10 mouse cellular contexts compared by ENCODE assay signal in genomic region chr4:138252231-138252630, GRCm38 (mm10). TPM values are rescaled to one million over a fixed set of nuclear protein-coding genes. Genes with fewer than 3 reads are reported as not detected.
A peak's percentile ranks its signal among the peaks of the same experiment; 100 is the strongest.
DNase-seq lines count a peak whose midpoint lies in the region; ATAC-seq and TF ChIP-seq lines count a peak whose summit lies in the region.
"Had no signal": no experiment of that assay in that cellular context is flagged by ENCODE, and none has a peak within 500 bp of the region (broad histone marks: within the 10 kb centered on the region; RNA-seq: fewer than 3 reads in every experiment).

No protein-coding gene starts in this region.

- TF ChIP-seq CTCF in bone marrow, adult 2 months (IDR thresholded peaks at IDR 0.05; ENCODE audit: control insufficient read depth, insufficient read depth, low read length) = no peak

- H3K4me2 ChIP-seq in heart, embryonic 13.5 days = peak overlapping the region; percentile 98
- peak overlapping the region; percentile 11 for H3K4me2 ChIP-seq in hindbrain, embryonic 11.5 days (replicated peaks; ENCODE audit: low read depth, low read length)
- 0 out of 2 replicates have a peak overlapping the region, but pooled peaks have one; percentile 37 for H3K4me2 ChIP-seq in liver, embryonic 16.5 days (ENCODE audit: low read depth, low read length)

- H3K4me1 ChIP-seq in heart, embryonic 13.5 days = peaks cover 35% of the 10 kb centered on the region
- H3K4me1 ChIP-seq in bone marrow, adult 2 months (ENCODE audit: control insufficient read depth, insufficient read depth, low read length) = peaks cover 3% of the 10 kb centered on the region
- peaks cover 9% of the 10 kb centered on the region for H3K4me1 ChIP-seq in hindbrain, embryonic 11.5 days (replicated peaks; ENCODE audit: control insufficient read depth, insufficient read depth, low read length)
- H3K4me1 ChIP-seq in liver, embryonic 16.5 days (ENCODE audit: control insufficient read depth, low read depth, low read length) = peaks cover 15% of the 10 kb centered on the region

- 22% methylated on average over 5 of the region's 5 CpGs for WGBS in heart, embryonic 13.5 days
- 7% methylated on average over 5 of the region's 5 CpGs for WGBS in bone marrow, adult 2 months
- WGBS in hindbrain, embryonic 11.5 days = 13% methylated on average over 5 of the region's 5 CpGs
- WGBS in liver, embryonic 16.5 days (ENCODE audit: insufficient replicate concordance) = 20% methylated on average over 5 of the region's 5 CpGs

- peaks cover 9% of the 10 kb centered on the region for H3K36me3 ChIP-seq in heart, embryonic 13.5 days
- H3K36me3 ChIP-seq in hindbrain, embryonic 11.5 days (ENCODE audit: control insufficient read depth, insufficient read depth, low read length) = no peaks in the 10 kb centered on the region
- no peaks in the 10 kb centered on the region; the same call in 1 of the 2 replicates for H3K36me3 ChIP-seq in liver, embryonic 16.5 days (ENCODE audit: control insufficient read depth, insufficient read depth)

- no peak for TF ChIP-seq POLR2A in bone marrow, adult 2 months (IDR thresholded peaks at IDR 0.05; ENCODE audit: borderline replicate concordance, control insufficient read depth, low read depth, low read length)

- peaks cover 81% of the 10 kb centered on the region for H3K27me3 ChIP-seq in heart, embryonic 13.5 days (replicated peaks)
- peaks cover 28% of the 10 kb centered on the region for H3K27me3 ChIP-seq in hindbrain, embryonic 11.5 days (ENCODE audit: control insufficient read depth, insufficient read depth, low read length)
- peaks cover 37% of the 10 kb centered on the region for H3K27me3 ChIP-seq in liver, embryonic 16.5 days (ENCODE audit: control insufficient read depth, insufficient read depth, low read depth, low read length)

- DNase-seq in heart, adult 11 months = no peak
- no peak for DNase-seq in hindbrain, embryonic 11.5 days (ENCODE audit: low spot score)
- no peak for DNase-seq in urinary bladder, postnatal 25 days (ENCODE audit: low spot score)
- DNase-seq in right cerebral cortex, postnatal 14 days = no peak
- DNase-seq in yolk sac, embryonic 10.5 days (ENCODE audit: low spot score) = no peak
- DNase-seq: cerebellum, postnatal 36 days; lung, postnatal 36 days had no signal

- ATAC-seq in heart, embryonic 13.5 days (ENCODE audit: extremely low read depth, insufficient number of reproducible peaks, low FRiP score, low TSS enrichment) = no peak
- ATAC-seq in hindbrain, embryonic 11.5 days (ENCODE audit: low FRiP score) = no peak
- no peak for ATAC-seq in liver, embryonic 16.5 days (ENCODE audit: low read depth)

- peak overlapping the region; percentile 54 for H3K9ac ChIP-seq in heart, embryonic 13.5 days
- no peak overlapping the region for H3K9ac ChIP-seq in hindbrain, embryonic 11.5 days (ENCODE audit: low read depth, low read length)
- no peak overlapping the region for H3K9ac ChIP-seq in liver, embryonic 16.5 days (ENCODE audit: low read depth, low read length)

- H3K27ac ChIP-seq in heart, embryonic 13.5 days (replicated peaks) = no peak overlapping the region
- peak overlapping the region; percentile 23; the same call in 1 of the 2 replicates for H3K27ac ChIP-seq in bone marrow, adult 2 months (ENCODE audit: control insufficient read depth, insufficient read depth, low read depth, low read length, poor library complexity)
- no peak overlapping the region for H3K27ac ChIP-seq in hindbrain, embryonic 11.5 days (ENCODE audit: low read depth, low read length)
- no peak overlapping the region for H3K27ac ChIP-seq in liver, embryonic 16.5 days (ENCODE audit: low read length)

- H3K9me3 ChIP-seq in heart, embryonic 13.5 days = no peaks in the 10 kb centered on the region
- no peaks in the 10 kb centered on the region for H3K9me3 ChIP-seq in hindbrain, embryonic 11.5 days (ENCODE audit: control insufficient read depth, low read length)
- H3K9me3 ChIP-seq in liver, embryonic 16.5 days (replicated peaks; ENCODE audit: control insufficient read depth, low read length) = no peaks in the 10 kb centered on the region

- H3K4me3 ChIP-seq in heart, embryonic 13.5 days = peak overlapping the region; percentile 60
- H3K4me3 ChIP-seq in bone marrow, adult 2 months (replicated peaks; ENCODE audit: control insufficient read depth, low read depth, low read length) = peak overlapping the region; percentile 53
- H3K4me3 ChIP-seq in hindbrain, embryonic 11.5 days (ENCODE audit: low read depth, low read length) = 0 out of 2 replicates have a peak overlapping the region, but pooled peaks have one; percentile 3
- no peak overlapping the region for H3K4me3 ChIP-seq in liver, embryonic 16.5 days (ENCODE audit: low read depth, low read length)

RNA-seq across cellular contexts. Expression of gene Kif17, which starts 2.0 kb away (rescaled TPM):
- polyA plus RNA-seq in heart, embryonic 13.5 days (2015; fragmentation: Nextera tagmentation; extraction: Ambion mirVana) = 0.76 and 0.79 TPM in 2 replicates
- 1.6 TPM in 1 of 2 replicates, not detected in the other for polyA plus RNA-seq in bone marrow, adult 2 months (2011; ENCODE audit: insufficient read depth, insufficient read length, low replicate concordance, missing spikeins)
- polyA plus RNA-seq in hindbrain, embryonic 11.5 days (2014; fragmentation: Nextera tagmentation; extraction: Ambion mirVana) = 0.25 and 0.31 TPM in 2 replicates
- polyA plus RNA-seq in liver, embryonic 16.5 days (2015; fragmentation: Nextera tagmentation; extraction: Ambion mirVana) = 0.33 and 0.35 TPM in 2 replicates

RNA-seq across cellular contexts. Expression of gene Sh2d5, which starts 2.0 kb away (rescaled TPM):
- polyA plus RNA-seq in heart, embryonic 13.5 days (2015; fragmentation: Nextera tagmentation; extraction: Ambion mirVana) = 0.31 and 0.37 TPM in 2 replicates
- 4.8 and 11.7 TPM in 2 replicates for polyA plus RNA-seq in bone marrow, adult 2 months (2011; ENCODE audit: insufficient read depth, insufficient read length, low replicate concordance, missing spikeins)
- 1.8 and 2.9 TPM in 2 replicates for polyA plus RNA-seq in hindbrain, embryonic 11.5 days (2014; fragmentation: Nextera tagmentation; extraction: Ambion mirVana)
- polyA plus RNA-seq in liver, embryonic 16.5 days (2015; fragmentation: Nextera tagmentation; extraction: Ambion mirVana) = 0.72 and 0.78 TPM in 2 replicates

RNA-seq across cellular contexts. Expression of gene Hp1bp3, which starts 36.1 kb away (rescaled TPM):
- polyA plus RNA-seq in heart, embryonic 13.5 days (2015; fragmentation: Nextera tagmentation; extraction: Ambion mirVana) = 94.5 and 104 TPM in 2 replicates
- polyA plus RNA-seq in bone marrow, adult 2 months (2011; ENCODE audit: insufficient read depth, insufficient read length, low replicate concordance, missing spikeins) = 116 and 226 TPM in 2 replicates
- polyA plus RNA-seq in hindbrain, embryonic 11.5 days (2014; fragmentation: Nextera tagmentation; extraction: Ambion mirVana) = 179 and 183 TPM in 2 replicates
- polyA plus RNA-seq in liver, embryonic 16.5 days (2015; fragmentation: Nextera tagmentation; extraction: Ambion mirVana) = 38.3 and 40.1 TPM in 2 replicates

RNA-seq across cellular contexts. Expression of gene Ddost, which starts 52.3 kb away (rescaled TPM):
- 291 and 314 TPM in 2 replicates for polyA plus RNA-seq in heart, embryonic 13.5 days (2015; fragmentation: Nextera tagmentation; extraction: Ambion mirVana)
- 31.4 and 64.8 TPM in 2 replicates for polyA plus RNA-seq in bone marrow, adult 2 months (2011; ENCODE audit: insufficient read depth, insufficient read length, low replicate concordance, missing spikeins)
- polyA plus RNA-seq in hindbrain, embryonic 11.5 days (2014; fragmentation: Nextera tagmentation; extraction: Ambion mirVana) = 214 and 227 TPM in 2 replicates
- 181 and 185 TPM in 2 replicates for polyA plus RNA-seq in liver, embryonic 16.5 days (2015; fragmentation: Nextera tagmentation; extraction: Ambion mirVana)

Comparison
In these comparisons a context has a peak if more than half of its experiments do, and no peak if none do; other contexts are left out.
1. H3K4me2 ChIP-seq: peak in every context shown above with its lines; median percentile 98 in heart, embryonic 13.5 days; 37 in liver, embryonic 16.5 days; 11 in hindbrain, embryonic 11.5 days.